Mouse (Mus musculus): Measurements from ENCODE around the gene Eif2ak1.

DNA sequence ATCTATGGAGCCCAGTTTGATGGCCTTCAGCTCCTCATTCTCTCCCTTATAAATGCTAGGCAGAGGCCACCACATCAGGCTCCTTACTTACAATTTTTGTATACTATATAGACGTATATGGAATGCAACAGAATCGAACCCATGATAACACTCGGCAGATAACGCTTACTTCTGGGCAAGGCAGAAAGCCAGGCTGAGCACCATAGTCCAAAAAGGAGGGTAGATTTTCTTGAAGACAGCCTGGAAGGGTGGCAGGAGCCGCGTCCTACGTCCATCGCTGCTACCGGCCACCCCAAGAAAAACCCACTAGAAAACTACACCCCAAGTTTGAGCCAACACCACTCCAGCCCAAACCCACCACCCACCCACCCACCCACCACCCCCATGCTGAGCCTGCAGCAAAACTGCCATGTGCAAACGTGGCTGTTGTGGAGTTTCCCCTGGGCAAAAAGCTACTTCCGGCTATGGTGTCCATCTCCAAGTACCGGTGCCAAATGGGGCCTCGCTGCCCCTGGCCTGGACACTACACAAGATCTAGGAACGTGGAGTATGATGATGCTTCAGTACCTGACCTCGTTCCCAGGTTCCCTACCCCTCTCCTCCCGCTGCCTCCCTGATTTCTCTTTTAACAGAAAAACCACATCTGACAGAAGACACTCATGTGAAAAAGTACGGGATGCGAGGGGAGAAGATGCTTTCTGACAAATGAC is 13.4 kb upstream of the Eif2ak1 start:
- no peak for TF ChIP-seq CTCF (IDR thresholded peaks at IDR 0.05; ENCODE audit: control insufficient read depth, insufficient read depth, insufficient replicate concordance, low read depth, low read length)
- TF ChIP-seq POLR2A (IDR thresholded peaks at IDR 0.05; ENCODE audit: control insufficient read depth, low read depth, low read length): no peak
